Mouse (Mus musculus) cerebellum, adult 2 months (tissue): ENCODE data around the gene Ccdc9b. TPM values are rescaled to one million over a fixed set of nuclear protein-coding genes. Genes with fewer than 3 reads are reported as not detected.

Experiments
- DNase-seq, 2 experiments: peaks; one replicate each; pipeline ENCODE4 v3.0.0; 2021
- H3K27ac ChIP-seq: fragments of 200-500 bp; 2 replicates; pipeline ENCODE4 v1.5.1; 2012; ENCODE audit warnings: low read length, control low read depth, inconsistent platforms; ENCODE audit not compliant: insufficient read depth
- H3K27me3 ChIP-seq: fragments of 200-500 bp; 2 replicates; pipeline ENCODE4 v1.6.1; 2012; ENCODE audit warnings: inconsistent platforms, mild to moderate bottlenecking, low read length, moderate library complexity; ENCODE audit not compliant: control insufficient read depth, insufficient read depth
- H3K4me1 ChIP-seq: fragments of 200-500 bp; 2 replicates; pipeline ENCODE4 v1.6.1; 2011; ENCODE audit warnings: low read length; ENCODE audit not compliant: control insufficient read depth, insufficient read depth
- H3K4me3 ChIP-seq: fragments of 200-500 bp; replicated peaks from 2 replicates; pipeline ENCODE3; 2011; ENCODE audit warnings: mild to moderate bottlenecking, low read depth, low read length, control low read depth; ENCODE audit not compliant: insufficient read depth
- CTCF ChIP-seq: fragments of 200-500 bp; IDR thresholded peaks from 2 replicates; pipeline ENCODE4 v1.5.1; 2011; ENCODE audit warnings: low read depth, mild to moderate bottlenecking, control low read depth, low read length, moderate library complexity, borderline replicate concordance; ENCODE audit not compliant: insufficient read depth
- POLR2A ChIP-seq: fragments of 200-500 bp; IDR thresholded peaks from 2 replicates; pipeline ENCODE4 v1.6.1; 2011; ENCODE audit warnings: low read length, control low read depth, borderline replicate concordance; ENCODE audit not compliant: insufficient read depth
- WGBS: fragments of 180-500 bp; shearing (Covaris S2); methylation state at CpG from one replicate; pipeline ENCODE4 v1.1.7; 2018; 5-methylcytosine and 5-hydroxymethylcytosine counted together
- polyA plus RNA-seq: library from polyadenylated mRNA; depleted of rRNA; stranded (reverse); fragments of >200 nt; gene quantifications from 2 replicates; pipeline ENCODE4 v1.2.3, GENCODE M21; 2012

Gene Ccdc9b
- polyA plus RNA-seq, 1 experiment: 8.5 TPM

- Histone ChIP-seq H3K4me3 (no peak overlapping the region), H3K27me3 (no peaks in the 10 kb centered on the region), H3K4me1 (peaks cover 3% of the 10 kb centered on the region; the same call in 1 of the 2 replicates), H3K27ac (no peak overlapping the region)
- TF ChIP-seq CTCF (no peak), POLR2A (no peak)
- DNase-seq: no peak
- 41% methylated on average over 8 of the region's 8 CpGs for WGBS
These were observed 32.4 kb downstream of the Ccdc9b start for GRCm38 (mm10) chr2:118729816-118730621.

- TF ChIP-seq POLR2A (no peak), CTCF (no peak)
- DNase-seq: no peak
- 58% methylated on average over 4 of the region's 4 CpGs for WGBS
- H3K27me3 ChIP-seq: no peaks in the 10 kb centered on the region
- no peak overlapping the region for H3K4me3 ChIP-seq
- no peak overlapping the region for H3K27ac ChIP-seq
- H3K4me1 ChIP-seq: peaks cover 3% of the 10 kb centered on the region; the same call in 1 of the 2 replicates
These were observed 33.3 kb downstream of the Ccdc9b start for GRCm38 (mm10) chr2:118729194-118729593.

GRCm38 (mm10) chr2:118728337-118728736 is 34.1 kb downstream of the Ccdc9b start, which contains the start of gene Plcb2:
Gene Plcb2, minus strand, starts transcription at chr2:118728438.
- DNase-seq: no peak
- Histone ChIP-seq H3K4me1 (no peaks in the 10 kb centered on the region), H3K27me3 (no peaks in the 10 kb centered on the region), H3K4me3 (no peak within 1 kb of the TSS), H3K27ac (no peak within 1 kb of the TSS)
- WGBS: 37% methylated on average over 7 of the region's 7 CpGs
- TF ChIP-seq CTCF: no peak
- TF ChIP-seq POLR2A: no peak

GRCm38 (mm10) chr2:118727911-118728310 is 34.5 kb downstream of the Ccdc9b start:
- TF ChIP-seq POLR2A (no peak), CTCF (no peak)
- no peak for DNase-seq
- WGBS: 40% methylated on average over 9 of the region's 9 CpGs

GRCm38 (mm10) chr2:118726873-118727272 is 35.6 kb downstream of the Ccdc9b start:
- TF ChIP-seq CTCF (no peak), POLR2A (no peak)
- 83% methylated on average over 2 of the region's 2 CpGs for WGBS
- Histone ChIP-seq H3K4me3 (no peak overlapping the region), H3K27me3 (no peaks in the 10 kb centered on the region), H3K4me1 (no peaks in the 10 kb centered on the region), H3K27ac (no peak overlapping the region)
- no peak for DNase-seq

More at GRCm38 (mm10) chr2:118727911-118728310, 34.5 kb downstream of the Ccdc9b start:
- Histone ChIP-seq H3K27ac (no peak overlapping the region), H3K27me3 (no peaks in the 10 kb centered on the region), H3K4me1 (no peaks in the 10 kb centered on the region), H3K4me3 (no peak overlapping the region)

DNA sequence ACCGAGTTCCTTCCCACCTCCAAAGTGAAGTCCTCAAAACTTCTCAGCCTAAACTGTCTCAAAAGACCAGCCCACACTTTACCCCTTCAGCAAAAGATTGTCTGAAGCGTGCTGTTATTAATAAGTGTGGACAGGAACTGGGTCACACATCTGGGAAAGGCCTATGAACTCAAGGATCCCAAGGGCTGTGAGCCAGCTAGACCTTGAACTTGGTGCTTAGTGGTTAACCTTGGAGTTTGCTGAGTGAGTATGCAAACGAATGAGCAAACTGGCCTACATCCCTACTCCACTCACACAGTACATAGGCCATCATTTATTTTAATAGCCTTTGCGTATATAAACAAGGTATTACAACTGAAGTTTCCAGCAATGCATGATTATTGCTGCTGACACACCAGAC is 37.0 kb downstream of the Ccdc9b start:
- 92% methylated on average over 4 of the region's 4 CpGs for WGBS

GRCm38 (mm10) chr2:118723693-118724486 is 38.6 kb downstream of the Ccdc9b start:
- no peak for TF ChIP-seq POLR2A
- no peak for TF ChIP-seq CTCF
- Histone ChIP-seq H3K27ac (no peak overlapping the region), H3K27me3 (no peaks in the 10 kb centered on the region), H3K4me1 (no peaks in the 10 kb centered on the region), H3K4me3 (no peak overlapping the region)
- 70% methylated on average over 15 of the region's 15 CpGs for WGBS
- DNase-seq: no peak

More for the DNA sequence above, 37.0 kb downstream of the Ccdc9b start:
- no peaks in the 10 kb centered on the region for H3K27me3 ChIP-seq
- no peak overlapping the region for H3K4me3 ChIP-seq
- no peak for DNase-seq
- TF ChIP-seq POLR2A: no peak
- no peak overlapping the region for H3K27ac ChIP-seq
- no peaks in the 10 kb centered on the region for H3K4me1 ChIP-seq
